Mouse (Mus musculus): ENCODE data around the gene Osbpl2. TPM values are rescaled to one million over a fixed set of nuclear protein-coding genes. Genes with fewer than 3 reads are reported as not detected.

The Osbpl2 gene
- polyA plus RNA-seq, 1 experiment from 2014 or later = 37.4 TPM

GRCm38 (mm10) chr2:180197323-180198037 lies 78.4 kb downstream of the Osbpl2 start:
- no peak overlapping the region for H3K4me3 ChIP-seq (ENCODE audit: low read depth, low read length)
- no peak for DNase-seq (ENCODE audit: low spot score)
- H3K27ac ChIP-seq (replicated peaks; ENCODE audit: low read depth, low read length) = no peak overlapping the region
- no peak overlapping the region for H3K4me2 ChIP-seq (ENCODE audit: low read depth, low read length)
- ATAC-seq (ENCODE audit: low read depth) = no peak
- H3K4me1 ChIP-seq (ENCODE audit: control insufficient read depth, insufficient read depth, low read length) = no peaks in the 10 kb centered on the region
- H3K9ac ChIP-seq (ENCODE audit: low read depth, low read length) = no peak overlapping the region
- no peaks in the 10 kb centered on the region for H3K36me3 ChIP-seq (ENCODE audit: control insufficient read depth, insufficient read depth, low read length)
- WGBS = 77% methylated on average over 10 of the region's 10 CpGs
- no peaks in the 10 kb centered on the region for H3K27me3 ChIP-seq (replicated peaks; ENCODE audit: control insufficient read depth, insufficient read depth, low read length)
- H3K9me3 ChIP-seq (ENCODE audit: control insufficient read depth, low read length) = no peaks in the 10 kb centered on the region

GRCm38 (mm10) chr2:180198782-180199181 lies 79.7 kb downstream of the Osbpl2 start:
- H3K4me3 ChIP-seq (ENCODE audit: low read depth, low read length) = no peak overlapping the region
- H3K27ac ChIP-seq (replicated peaks; ENCODE audit: low read depth, low read length) = no peak overlapping the region
- no peak for DNase-seq (ENCODE audit: low spot score)
- no peak overlapping the region for H3K9ac ChIP-seq (ENCODE audit: low read depth, low read length)
- no peaks in the 10 kb centered on the region for H3K36me3 ChIP-seq (ENCODE audit: control insufficient read depth, insufficient read depth, low read length)
- no peaks in the 10 kb centered on the region for H3K9me3 ChIP-seq (ENCODE audit: control insufficient read depth, low read length)
- no peak overlapping the region for H3K4me2 ChIP-seq (ENCODE audit: low read depth, low read length)
- no peaks in the 10 kb centered on the region for H3K27me3 ChIP-seq (replicated peaks; ENCODE audit: control insufficient read depth, insufficient read depth, low read length)
- WGBS = 87% methylated on average over 10 of the region's 10 CpGs
- no peak for ATAC-seq (ENCODE audit: low read depth)
- H3K4me1 ChIP-seq (ENCODE audit: control insufficient read depth, insufficient read depth, low read length) = no peaks in the 10 kb centered on the region

- H3K4me1 ChIP-seq (ENCODE audit: control insufficient read depth, insufficient read depth, low read length) = no peaks in the 10 kb centered on the region
- no peaks in the 10 kb centered on the region for H3K27me3 ChIP-seq (replicated peaks; ENCODE audit: control insufficient read depth, insufficient read depth, low read length)
- H3K9me3 ChIP-seq (ENCODE audit: control insufficient read depth, low read length) = no peaks in the 10 kb centered on the region
- WGBS = 70% methylated on average over 11 of the region's 11 CpGs
- no peak overlapping the region for H3K4me2 ChIP-seq (ENCODE audit: low read depth, low read length)
- no peak overlapping the region for H3K27ac ChIP-seq (replicated peaks; ENCODE audit: low read depth, low read length)
- ATAC-seq (ENCODE audit: low read depth) = no peak
- DNase-seq (ENCODE audit: low spot score) = no peak
- H3K36me3 ChIP-seq (ENCODE audit: control insufficient read depth, insufficient read depth, low read length) = no peaks in the 10 kb centered on the region
- H3K9ac ChIP-seq (ENCODE audit: low read depth, low read length) = no peak overlapping the region
- H3K4me3 ChIP-seq (ENCODE audit: low read depth, low read length) = no peak overlapping the region
Observed at GRCm38 (mm10) chr2:180200681-180201080, 81.6 kb downstream of the Osbpl2 start.

DNA sequence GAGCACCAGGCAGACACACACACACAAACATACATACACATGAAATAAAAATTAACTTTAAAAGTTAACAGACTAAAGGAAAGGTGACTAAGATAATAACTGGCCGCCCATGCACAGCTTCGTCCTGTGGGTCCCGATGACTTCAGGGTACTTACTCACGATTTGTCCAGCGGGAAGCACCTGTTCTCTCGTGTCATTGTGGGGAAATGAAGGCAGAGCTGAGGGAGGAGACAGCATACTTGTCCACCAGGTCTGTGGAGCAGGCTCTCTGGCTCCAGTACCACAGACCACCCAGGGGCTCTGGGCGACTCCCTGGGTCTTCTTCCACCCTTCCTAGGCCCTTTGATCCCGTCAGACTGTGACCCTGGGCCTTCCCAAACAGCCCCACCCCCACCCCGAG lies 82.2 kb downstream of the Osbpl2 start:
- no peak overlapping the region for H3K4me2 ChIP-seq (ENCODE audit: low read depth, low read length)
- H3K9ac ChIP-seq (ENCODE audit: low read depth, low read length) = no peak overlapping the region
- H3K27ac ChIP-seq (replicated peaks; ENCODE audit: low read depth, low read length) = no peak overlapping the region
- no peaks in the 10 kb centered on the region for H3K27me3 ChIP-seq (replicated peaks; ENCODE audit: control insufficient read depth, insufficient read depth, low read length)
- no peaks in the 10 kb centered on the region for H3K4me1 ChIP-seq (ENCODE audit: control insufficient read depth, insufficient read depth, low read length)
- WGBS = 66% methylated on average over 9 of the region's 9 CpGs
- H3K4me3 ChIP-seq (ENCODE audit: low read depth, low read length) = no peak overlapping the region
- ATAC-seq (ENCODE audit: low read depth) (no peak), DNase-seq (ENCODE audit: low spot score) (no peak)
- H3K9me3 ChIP-seq (ENCODE audit: control insufficient read depth, low read length) = no peaks in the 10 kb centered on the region
- no peaks in the 10 kb centered on the region for H3K36me3 ChIP-seq (ENCODE audit: control insufficient read depth, insufficient read depth, low read length)

DNA sequence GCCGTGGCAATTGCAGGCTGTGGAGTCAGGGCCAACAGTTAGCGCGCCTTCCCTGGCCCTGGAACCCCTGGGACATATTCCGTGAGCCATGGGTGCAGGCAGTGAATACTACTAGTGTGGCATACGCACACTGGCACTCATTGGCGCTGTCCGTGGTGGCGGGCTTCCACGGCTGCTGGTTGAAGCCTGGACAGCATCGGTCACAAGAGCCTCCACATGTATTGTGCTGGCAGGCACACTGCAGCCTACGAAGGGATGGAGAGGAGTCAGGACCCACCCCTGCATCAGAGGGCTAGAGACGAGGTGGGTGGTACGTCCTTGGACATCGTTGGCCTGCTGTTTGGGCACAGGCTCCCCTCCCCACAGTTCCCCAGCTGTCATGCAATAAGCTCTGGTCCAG lies 83.2 kb downstream of the Osbpl2 start:
- Histone ChIP-seq H3K4me1 (ENCODE audit: control insufficient read depth, insufficient read depth, low read length) (no peaks in the 10 kb centered on the region), H3K4me2 (ENCODE audit: low read depth, low read length) (no peak overlapping the region), H3K9me3 (ENCODE audit: control insufficient read depth, low read length) (no peaks in the 10 kb centered on the region), H3K27ac (replicated peaks; ENCODE audit: low read depth, low read length) (no peak overlapping the region), H3K4me3 (ENCODE audit: low read depth, low read length) (no peak overlapping the region), H3K27me3 (replicated peaks; ENCODE audit: control insufficient read depth, insufficient read depth, low read length) (no peaks in the 10 kb centered on the region), H3K36me3 (ENCODE audit: control insufficient read depth, insufficient read depth, low read length) (no peaks in the 10 kb centered on the region), H3K9ac (ENCODE audit: low read depth, low read length) (no peak overlapping the region)
- DNase-seq (ENCODE audit: low spot score) = no peak
- 91% methylated on average over 14 of the region's 14 CpGs for WGBS
- ATAC-seq (ENCODE audit: low read depth) = no peak

DNA sequence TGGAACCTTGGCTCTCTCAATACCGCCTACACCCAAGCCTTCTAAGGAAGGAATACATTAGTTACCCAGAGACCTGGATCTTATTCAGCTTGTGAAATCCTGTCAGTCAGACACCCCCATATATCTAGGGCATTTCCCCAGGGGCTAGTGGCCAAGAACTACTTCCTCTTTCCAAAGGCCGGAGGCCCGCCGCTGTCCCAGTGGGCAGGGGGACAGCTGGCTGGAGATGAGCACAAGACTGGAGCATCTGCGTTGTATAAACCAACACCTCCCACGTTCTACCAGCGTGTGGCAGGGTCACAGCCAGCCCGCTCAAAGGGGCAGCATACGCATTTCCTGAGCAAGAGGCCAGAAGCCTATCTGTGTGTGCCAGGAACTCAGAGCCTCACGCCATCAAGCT lies 83.7 kb downstream of the Osbpl2 start:
- H3K9me3 ChIP-seq (ENCODE audit: control insufficient read depth, low read length) = no peaks in the 10 kb centered on the region
- H3K9ac ChIP-seq (ENCODE audit: low read depth, low read length) = no peak overlapping the region
- DNase-seq (ENCODE audit: low spot score) (no peak), ATAC-seq (ENCODE audit: low read depth) (no peak)
- H3K36me3 ChIP-seq (ENCODE audit: control insufficient read depth, insufficient read depth, low read length) = no peaks in the 10 kb centered on the region
- WGBS = 80% methylated on average over 10 of the region's 10 CpGs
- no peak overlapping the region for H3K27ac ChIP-seq (replicated peaks; ENCODE audit: low read depth, low read length)
- no peak overlapping the region for H3K4me3 ChIP-seq (ENCODE audit: low read depth, low read length)
- H3K4me1 ChIP-seq (ENCODE audit: control insufficient read depth, insufficient read depth, low read length) = no peaks in the 10 kb centered on the region
- H3K4me2 ChIP-seq (ENCODE audit: low read depth, low read length) = no peak overlapping the region
- H3K27me3 ChIP-seq (replicated peaks; ENCODE audit: control insufficient read depth, insufficient read depth, low read length) = no peaks in the 10 kb centered on the region

- H3K4me2 ChIP-seq (ENCODE audit: low read depth, low read length) = no peak overlapping the region
- H3K9ac ChIP-seq (ENCODE audit: low read depth, low read length) = no peak overlapping the region
- no peaks in the 10 kb centered on the region for H3K9me3 ChIP-seq (ENCODE audit: control insufficient read depth, low read length)
- WGBS = 82% methylated on average over 9 of the region's 9 CpGs
- H3K27ac ChIP-seq (replicated peaks; ENCODE audit: low read depth, low read length) = no peak overlapping the region
- ATAC-seq (ENCODE audit: low read depth) = no peak
- no peak for DNase-seq (ENCODE audit: low spot score)
- H3K27me3 ChIP-seq (replicated peaks; ENCODE audit: control insufficient read depth, insufficient read depth, low read length) = no peaks in the 10 kb centered on the region
- H3K36me3 ChIP-seq (ENCODE audit: control insufficient read depth, insufficient read depth, low read length) = no peaks in the 10 kb centered on the region
- H3K4me3 ChIP-seq (ENCODE audit: low read depth, low read length) = no peak overlapping the region
- no peaks in the 10 kb centered on the region for H3K4me1 ChIP-seq (ENCODE audit: control insufficient read depth, insufficient read depth, low read length)
Observed at GRCm38 (mm10) chr2:180204501-180204900, 85.4 kb downstream of the Osbpl2 start.

DNA sequence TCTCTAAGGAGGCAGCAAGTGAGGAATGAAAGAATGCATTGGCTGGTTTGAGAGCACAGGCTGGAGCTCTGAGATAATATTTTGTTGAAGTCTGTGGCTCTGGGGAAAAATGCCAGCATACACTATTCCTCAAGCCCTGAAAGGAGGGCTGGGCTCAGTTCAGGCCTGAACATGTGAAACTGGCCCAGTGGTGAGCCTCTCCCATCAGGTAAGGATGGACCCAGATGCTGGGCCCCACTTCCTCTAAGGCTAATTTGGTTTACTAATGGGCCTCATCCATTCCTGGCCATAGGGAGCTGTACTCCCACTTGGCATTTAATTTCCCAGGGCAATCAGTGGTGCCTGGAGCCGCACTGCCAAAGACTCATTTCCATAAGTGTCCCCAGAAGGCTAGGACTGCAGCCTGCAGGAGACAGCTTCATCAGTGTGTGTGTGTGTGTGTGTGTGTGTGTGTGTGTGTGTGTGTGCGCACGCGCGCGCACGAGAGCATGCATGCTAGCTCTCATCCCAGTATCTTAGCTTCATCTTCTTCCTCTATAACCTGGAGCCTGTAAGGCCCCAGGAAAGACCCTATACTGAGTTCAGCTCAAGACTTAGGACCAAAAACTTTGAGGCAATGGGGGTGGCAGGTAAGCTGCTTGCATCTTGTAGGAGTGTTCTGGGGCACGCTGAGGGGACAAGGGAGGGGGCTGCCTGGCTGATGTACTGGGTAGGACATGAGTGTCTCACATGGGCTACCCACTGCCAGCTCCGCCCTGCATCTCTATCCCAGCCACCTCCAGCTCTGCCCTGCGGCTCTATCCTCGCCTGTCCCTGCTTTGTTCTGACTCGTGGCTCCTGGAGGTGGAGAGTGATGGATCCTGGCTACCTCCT lies 86.2 kb downstream of the Osbpl2 start:
- WGBS = 70% methylated on average over 12 of the region's 12 CpGs
- Histone ChIP-seq H3K4me3 (ENCODE audit: low read depth, low read length) (no peak overlapping the region), H3K27ac (replicated peaks; ENCODE audit: low read depth, low read length) (no peak overlapping the region), H3K9ac (ENCODE audit: low read depth, low read length) (no peak overlapping the region), H3K36me3 (ENCODE audit: control insufficient read depth, insufficient read depth, low read length) (no peaks in the 10 kb centered on the region), H3K9me3 (ENCODE audit: control insufficient read depth, low read length) (no peaks in the 10 kb centered on the region), H3K4me2 (ENCODE audit: low read depth, low read length) (no peak overlapping the region), H3K27me3 (replicated peaks; ENCODE audit: control insufficient read depth, insufficient read depth, low read length) (no peaks in the 10 kb centered on the region), H3K4me1 (ENCODE audit: control insufficient read depth, insufficient read depth, low read length) (no peaks in the 10 kb centered on the region)
- DNase-seq (ENCODE audit: low spot score) (peak; percentile 7), ATAC-seq (ENCODE audit: low read depth) (0 out of 2 replicates have a peak, but pooled peaks have one; percentile 34)
